Mouse (Mus musculus) kidney, adult 18-20 months (tissue): ENCODE data around the gene Jazf1.
A peak's percentile ranks its signal among the peaks of the same experiment; 100 is the strongest.

Experiments used
- DNase-seq: peaks from one replicate; pipeline ENCODE4 v3.0.0; 2021

The Jazf1 gene

DNA sequence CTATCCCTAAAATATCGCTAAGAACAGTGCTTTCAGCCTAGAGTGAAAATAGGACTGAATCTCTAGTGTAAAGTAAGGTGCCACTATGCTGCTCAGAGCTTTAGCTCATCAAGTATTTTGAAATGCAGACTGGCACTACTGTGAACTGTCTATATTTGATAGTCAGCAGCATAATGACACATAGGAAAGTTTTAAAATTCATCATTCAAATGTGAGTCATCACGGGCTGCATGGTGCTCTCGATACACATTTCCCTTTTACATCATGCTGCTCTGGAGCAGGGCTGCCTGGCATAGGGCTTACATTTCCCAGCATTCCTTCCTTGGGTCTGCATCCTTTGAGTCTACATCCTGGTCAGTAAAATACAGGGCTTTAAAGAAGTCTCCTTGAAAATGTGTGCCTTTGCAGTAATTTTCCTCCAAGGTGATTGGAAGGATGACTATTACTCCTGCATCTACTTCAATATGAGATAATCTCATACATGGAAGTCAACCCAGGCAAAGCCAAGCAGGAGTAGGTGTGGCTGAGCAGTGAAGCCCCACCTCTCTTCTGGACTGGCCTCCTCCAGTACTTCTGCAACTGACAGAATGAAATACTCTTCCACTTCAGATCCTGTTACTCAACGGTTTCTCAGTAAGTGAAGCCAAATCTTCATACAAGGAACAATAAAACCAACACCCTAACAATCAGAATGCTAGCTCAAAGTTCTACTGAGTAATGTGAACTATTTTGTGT lies 165.0 kb downstream of the Jazf1 start:
- DNase-seq: no peak

DNA sequence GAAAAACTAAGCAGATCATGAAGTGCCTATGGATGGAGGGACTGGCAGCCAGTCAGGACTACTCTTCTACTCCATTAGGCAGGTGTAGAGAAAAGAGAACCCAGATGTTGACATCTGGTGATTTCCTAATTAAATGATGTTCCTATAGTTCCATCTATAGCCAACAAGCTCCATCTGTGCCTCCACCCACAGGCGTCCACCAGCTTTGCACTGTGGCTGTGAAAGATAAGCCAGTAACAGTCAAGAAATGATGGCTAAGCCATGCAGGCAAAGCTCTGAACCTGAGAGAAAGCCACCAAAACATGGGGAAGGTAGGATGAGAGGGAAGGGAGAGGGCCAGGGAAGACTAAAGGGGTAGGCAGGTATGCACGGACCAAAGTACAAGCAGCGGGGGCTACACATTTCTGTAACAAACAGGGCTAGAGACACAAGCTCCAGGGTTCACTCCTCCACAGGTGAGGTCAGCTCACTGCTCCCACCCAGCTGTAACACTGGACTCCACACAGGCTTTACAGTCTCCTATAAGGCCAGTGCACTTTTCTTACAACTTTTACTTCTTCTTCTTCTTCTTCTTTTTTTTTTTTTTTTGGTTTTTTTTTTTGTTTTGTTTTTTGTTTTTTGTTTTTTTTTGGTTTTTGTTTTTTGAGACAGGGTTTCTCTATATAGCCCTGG lies 168.7 kb downstream of the Jazf1 start:
- no peak for DNase-seq

DNA sequence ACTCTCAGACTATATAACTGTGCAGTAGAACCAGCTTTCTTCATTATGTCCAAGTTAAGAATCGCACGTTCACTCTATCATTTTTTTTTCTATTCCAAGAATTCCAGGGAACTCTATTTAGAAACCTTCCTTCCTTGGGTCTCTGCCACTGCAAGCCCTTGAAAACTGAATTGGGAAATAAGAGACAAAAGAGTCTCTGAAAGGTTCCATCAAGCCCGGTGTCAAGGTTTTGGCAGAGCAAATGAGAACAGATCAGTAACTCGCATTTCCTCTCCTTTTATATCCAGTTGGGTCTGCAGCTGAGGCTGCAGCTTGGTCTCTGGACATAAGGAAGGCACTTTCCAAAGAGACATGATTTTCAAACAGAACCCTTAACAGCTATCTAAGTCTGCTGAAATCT lies 173.4 kb downstream of the Jazf1 start:
- no peak for DNase-seq

DNA sequence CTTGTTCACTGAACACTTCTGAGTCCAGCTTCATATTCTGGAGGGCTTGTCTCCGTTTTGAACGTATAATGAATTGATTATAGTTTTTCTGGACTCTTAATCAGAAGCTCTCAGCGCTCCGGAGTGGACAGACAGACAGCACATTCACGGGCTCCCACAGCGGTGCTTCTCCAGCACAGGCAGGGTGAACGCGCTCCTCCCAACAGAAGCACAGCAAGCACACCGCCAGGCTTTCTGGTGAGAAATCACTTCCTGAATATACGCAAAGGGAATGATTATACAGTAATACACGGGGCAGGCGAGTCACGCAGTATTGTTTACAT lies 174.0 kb downstream of the Jazf1 start:
- no peak for DNase-seq

DNA sequence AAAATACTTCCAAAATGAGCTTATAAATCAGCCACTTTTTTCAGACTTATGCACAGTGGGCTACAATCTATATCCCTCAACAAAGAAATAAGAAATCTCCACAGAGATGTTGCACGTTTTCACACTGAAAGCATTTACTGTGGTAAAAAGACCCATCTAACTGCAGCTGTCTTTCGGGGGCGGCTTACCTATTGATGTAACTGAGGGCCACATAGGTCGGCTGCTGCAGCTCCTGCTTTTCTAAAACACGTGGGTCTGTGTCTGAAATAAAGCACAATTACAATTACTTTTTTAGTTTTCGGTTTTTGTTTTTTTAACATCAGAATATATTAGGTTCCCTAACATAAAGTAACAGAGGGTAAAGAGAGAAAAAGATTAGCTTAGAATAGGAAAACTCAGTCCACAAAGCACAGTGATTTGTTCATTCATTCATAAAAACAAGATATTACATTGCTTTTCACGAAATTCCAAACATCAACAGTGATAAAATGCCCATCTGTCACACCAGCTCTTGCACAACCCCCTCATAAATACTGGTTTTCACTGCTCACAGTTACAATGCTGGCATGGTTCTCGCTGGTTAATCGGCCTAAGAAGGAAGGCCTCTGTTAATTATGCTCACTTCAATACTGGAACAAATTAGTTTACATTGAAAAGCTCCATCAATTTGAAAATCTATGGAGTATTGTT lies 174.5 kb downstream of the Jazf1 start:
- DNase-seq: no peak

DNA sequence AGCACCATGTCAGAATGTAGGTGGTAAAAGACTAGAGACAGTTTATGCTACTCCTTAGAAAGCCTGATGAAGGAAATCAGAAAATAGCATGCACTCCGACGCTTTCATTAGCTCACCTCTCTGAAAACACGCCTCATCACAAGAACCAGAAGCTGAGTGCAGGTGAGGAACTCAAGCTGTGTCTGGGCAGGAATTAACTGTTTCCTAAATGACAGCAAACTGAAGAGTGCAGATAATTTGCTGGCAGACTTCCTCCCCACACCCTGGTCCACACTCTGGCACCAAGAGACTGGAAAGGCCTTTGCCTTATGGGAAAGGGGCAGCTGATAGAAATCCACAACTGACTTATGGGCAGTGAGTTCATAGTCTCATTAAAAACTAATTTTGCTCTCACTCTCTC lies 175.5 kb downstream of the Jazf1 start:
- DNase-seq: no peak

DNA sequence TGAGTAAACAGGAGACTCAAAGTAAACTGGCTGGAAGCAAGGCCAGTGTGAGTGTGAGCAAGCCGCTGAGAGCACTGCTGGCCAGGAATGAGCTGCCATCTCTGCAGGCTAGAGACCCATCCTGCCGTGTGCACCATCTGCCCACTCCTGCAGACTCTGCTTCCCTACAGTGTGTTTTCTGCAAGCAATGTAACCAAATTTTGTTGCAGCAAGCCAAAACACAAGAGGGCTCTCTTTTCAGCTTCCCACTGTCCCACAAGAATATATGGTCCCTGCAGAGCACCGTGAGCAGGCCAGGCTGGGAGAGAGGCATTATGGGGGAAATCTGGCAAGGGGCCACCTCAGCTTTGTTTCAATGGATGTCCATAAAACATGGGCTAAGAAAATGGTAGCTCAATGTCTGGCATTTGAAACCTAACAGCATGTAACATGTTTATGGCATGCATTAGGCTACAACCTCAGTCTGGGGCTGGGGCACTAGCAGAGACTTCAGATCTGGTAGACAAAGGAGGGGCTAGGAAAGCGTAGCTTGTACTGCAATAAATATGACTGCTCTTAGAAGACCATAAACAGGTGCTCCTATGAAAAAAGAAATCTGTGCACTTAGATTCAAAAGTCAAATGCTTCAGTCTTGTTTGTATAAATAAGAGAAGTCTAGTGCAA lies 180.8 kb downstream of the Jazf1 start:
- DNase-seq: no peak

DNA sequence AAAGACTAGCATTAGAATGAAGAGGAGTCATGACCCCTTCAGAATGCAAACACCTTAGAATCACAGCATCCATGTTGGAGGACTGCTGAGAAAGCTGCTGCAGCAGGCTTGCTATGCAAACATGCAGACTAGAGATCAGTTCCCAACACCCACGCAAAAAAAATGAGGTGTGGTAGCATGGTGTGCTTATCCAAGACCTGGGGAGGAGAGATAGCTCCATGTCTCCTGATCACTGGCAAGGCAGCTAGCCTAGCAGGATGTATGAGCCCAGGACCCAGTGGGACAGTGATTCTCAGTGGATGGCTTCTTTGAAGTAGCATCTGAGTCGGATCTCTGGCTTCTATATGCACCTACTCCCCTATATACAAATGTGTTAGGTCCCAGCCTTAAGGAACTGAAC lies 184.7 kb downstream of the Jazf1 start:
- DNase-seq: no peak

DNA sequence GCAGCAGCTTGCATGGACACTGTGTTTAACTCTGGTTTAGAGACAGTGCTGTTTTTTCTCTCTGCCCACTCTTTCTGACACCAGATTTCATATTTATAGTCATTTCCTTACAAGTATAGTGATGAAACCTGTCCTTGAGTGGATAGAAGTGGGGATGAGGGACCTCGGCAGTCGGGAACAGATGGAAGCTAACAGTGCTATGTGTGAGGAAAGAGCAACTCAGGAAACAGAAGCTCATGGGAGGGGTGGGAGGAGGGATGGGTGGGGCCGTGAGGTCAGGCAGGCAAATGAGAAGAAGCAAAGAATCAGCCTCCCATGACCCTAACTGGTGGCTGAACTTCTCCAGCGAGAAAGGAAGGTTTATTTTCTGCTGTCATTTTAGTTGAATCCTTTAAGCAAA lies 191.3 kb downstream of the Jazf1 start:
- DNase-seq: no peak

DNA sequence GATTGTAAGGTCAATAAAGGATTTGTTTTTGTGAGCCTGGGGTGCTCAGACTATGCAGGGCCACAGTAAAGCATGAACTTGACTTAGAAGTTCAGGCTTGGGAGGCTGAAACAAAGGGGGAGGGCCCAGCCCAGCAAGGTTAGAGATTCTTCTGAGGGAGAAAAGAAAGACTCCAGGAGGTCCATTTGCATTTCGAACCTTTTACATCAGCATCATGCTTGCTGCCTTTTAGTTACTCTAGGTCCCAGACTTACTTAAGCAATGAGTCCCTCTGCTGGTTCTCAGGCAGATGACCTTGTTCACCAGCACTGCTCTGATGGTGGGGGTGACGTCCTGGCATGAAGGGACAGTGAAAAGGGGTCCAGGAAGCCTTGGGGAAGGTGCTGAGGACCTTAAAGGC lies 197.1 kb downstream of the Jazf1 start:
- no peak for DNase-seq

DNA sequence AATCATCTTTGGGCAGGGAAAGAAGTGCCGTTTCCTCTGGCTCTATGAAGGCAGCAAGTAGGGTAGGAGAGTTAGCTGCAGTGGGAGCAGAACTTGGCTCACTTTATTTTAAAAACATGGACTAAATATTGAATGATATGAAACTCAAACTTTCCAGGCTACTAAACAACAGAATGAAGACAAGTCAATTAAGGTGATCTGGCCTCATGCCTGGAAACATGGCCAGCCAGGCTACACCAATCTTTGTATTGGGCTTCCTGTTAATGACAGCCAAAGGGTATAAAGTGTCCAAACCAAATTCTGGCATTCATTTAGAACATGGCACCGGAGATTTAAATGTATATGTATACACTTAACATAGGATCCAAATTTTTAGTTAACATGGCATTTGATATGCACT lies 199.2 kb downstream of the Jazf1 start:
- DNase-seq: no peak

DNA sequence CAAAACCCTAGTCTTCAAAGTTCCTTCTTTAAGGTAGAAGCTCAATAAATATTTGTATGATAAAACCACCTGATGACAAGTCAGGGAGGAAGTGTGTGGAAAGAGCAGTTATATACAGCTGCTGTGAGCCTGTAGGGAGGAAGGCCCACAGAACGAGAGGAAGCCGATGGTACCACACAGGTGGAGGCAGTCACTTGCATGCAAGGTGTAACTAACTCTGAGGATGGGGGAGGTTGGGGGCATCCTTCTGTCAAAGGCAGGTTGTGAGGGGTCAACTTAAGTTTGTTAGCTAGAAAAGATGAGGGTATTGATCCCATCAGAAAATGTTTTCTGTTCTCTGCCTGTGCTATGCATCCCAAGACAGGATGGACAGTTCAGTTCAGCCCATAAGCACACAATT lies 200.1 kb downstream of the Jazf1 start:
- DNase-seq: no peak

DNA sequence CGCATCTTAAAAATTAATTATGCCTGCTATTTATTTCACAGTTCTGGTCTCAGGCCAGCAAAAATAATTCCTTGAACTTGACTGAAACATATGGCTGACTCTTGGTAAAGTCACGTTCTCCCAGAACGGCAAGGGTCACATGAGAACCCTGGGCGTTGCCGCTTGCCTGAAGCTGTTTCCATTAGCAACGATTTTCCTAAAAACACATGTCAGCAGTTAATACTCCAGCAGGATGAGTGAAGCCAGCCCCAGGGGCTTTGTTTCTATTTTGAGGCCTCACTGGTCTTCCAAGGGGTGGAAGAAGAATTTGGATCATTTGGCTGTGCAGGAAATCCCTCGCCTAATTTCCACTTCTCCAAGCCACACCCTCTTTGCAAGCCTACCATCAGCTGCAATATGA lies 206.5 kb downstream of the Jazf1 start:
- DNase-seq: no peak

DNA sequence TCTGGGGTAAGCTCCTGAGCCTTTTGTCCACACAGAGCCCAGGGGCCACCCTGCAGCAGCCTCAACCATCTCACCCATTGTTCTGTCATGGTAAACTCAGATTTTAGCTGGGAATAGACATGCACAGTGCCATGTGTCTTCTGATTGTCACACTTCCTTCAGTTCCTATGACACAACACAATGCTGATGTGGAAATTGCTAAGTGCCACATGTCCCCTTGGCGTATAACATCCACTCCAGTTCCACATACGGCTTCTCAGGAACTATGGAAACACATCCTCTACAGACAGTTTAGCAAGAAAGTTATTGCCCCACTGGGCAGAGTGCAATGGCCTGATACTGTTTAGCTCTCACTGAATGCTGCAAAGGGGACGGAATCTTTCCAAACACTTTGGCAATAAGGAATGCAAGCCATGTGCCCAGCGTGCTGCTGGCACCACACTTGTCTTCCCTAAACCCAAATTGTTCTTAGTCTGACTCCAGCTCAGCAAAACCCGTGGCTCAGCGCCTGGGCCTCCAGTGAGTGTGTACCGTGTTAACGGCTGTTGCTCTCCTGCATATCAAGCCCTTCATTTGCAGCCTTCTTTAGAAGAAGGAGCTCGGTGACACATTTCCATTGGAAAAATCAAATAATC lies 207.1 kb downstream of the Jazf1 start:
- DNase-seq: no peak

DNA sequence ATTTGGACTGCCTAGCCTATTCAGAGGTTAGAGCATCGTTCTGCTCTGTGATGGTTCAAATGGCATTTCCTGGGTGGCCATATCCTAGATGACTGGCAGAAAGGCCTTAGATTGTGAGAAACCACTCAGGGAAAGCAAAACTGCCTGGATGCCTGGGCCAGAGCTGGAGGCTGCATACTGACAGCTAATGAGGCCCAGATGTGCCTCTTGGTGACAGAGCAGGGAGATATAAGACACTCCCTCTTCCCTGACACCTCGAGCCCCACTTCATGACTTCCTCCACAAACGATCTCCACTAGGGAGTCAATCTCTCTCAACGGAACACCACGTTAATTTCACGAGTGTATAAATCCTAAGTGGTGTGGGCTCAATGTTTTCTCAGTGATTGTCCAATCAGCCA lies 207.7 kb downstream of the Jazf1 start:
- DNase-seq: no peak

DNA sequence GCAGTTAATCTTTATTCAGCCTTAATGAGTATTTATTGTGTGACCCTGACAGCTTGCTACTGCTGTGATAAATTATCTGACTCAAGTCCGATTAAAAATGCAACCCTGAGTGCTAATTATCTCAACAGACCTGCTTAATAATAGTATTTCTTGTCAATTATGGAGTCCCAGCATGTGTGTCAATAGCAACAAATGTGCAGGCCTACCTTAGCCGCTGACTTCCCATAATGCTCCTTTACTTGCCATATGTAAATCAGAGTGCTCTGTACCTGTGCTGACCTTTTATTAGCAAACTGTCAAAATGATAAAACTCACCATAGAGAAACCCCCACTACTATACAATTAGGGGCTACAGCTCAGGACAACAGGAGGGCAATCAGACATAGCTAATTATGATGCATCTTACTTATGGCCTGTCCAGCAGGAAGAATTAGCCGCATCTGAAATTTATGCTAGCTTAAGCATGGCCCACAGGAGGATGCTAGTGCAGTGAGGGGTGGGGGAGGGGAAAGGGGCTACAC lies 209.5 kb downstream of the Jazf1 start:
- no peak for DNase-seq

DNA sequence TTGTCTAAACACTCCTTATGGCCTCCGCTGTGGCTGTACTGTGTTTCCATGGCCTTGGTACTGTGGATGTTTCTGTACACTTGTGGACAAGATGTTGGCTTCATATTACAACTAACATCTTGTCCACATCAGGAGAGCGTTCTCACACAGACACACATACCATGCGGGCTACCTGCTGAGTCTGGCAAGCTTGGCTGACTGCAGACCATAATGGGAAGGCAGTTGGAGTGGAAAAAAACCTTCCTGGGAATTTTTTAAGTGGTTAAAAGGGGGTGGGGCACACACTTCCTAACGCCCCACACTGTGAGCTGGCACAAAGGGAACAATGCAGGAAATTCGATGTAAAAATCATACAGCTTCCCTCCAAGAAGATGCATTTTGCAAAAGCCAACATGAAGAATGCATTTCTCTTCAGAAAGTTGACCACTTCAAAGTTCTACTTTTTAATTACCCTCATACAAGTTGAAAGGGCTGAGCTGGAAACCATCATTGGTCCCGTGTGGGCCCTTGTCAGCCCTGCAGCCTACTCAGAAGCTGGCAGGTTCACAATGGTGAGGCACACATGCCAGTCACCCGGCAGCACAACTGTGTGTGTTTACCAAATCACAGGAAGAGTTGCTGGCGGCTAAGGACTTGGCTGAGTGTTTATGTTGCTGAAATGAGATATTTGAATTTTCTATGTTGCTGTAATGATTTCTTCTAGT lies 215.9 kb downstream of the Jazf1 start:
- DNase-seq: no peak

DNA sequence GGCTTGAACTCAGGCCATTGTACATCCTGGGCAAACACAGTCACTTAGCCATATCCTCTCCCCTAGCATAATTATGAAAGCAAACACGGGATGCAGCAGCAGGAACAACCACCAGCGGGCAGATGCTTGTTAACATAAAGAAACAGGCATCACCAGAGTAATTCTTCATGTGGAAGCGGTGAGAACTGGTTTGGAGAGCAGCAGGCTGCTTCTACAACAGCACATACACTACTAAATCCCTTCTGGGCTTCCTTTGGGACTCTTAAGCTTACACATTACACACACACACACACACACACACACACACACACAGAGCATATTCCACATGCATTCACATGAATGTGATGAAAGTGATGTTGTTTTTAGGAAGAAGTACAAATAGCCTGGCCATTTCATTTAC lies 216.5 kb downstream of the Jazf1 start:
- no peak for DNase-seq

DNA sequence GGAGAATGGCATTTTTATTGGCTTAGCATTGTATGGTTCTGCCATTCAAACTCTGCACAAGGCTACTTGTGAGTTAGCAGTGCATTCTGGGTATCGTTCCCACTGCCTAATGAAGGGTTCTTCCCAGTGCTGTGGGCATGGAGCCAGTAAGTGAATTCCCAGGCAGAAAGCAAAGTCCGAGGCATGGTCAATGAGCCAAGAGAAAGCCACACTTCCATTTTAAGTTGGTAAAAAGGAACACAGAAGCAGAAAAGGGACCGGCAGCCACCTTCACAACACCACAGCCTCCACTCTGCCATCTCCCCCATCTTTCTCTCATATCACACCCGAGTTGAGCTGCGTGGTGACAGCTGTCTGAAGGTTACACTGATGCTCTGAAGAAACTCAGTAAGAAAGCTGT lies 217.4 kb downstream of the Jazf1 start:
- peak; percentile 77 for DNase-seq

DNA sequence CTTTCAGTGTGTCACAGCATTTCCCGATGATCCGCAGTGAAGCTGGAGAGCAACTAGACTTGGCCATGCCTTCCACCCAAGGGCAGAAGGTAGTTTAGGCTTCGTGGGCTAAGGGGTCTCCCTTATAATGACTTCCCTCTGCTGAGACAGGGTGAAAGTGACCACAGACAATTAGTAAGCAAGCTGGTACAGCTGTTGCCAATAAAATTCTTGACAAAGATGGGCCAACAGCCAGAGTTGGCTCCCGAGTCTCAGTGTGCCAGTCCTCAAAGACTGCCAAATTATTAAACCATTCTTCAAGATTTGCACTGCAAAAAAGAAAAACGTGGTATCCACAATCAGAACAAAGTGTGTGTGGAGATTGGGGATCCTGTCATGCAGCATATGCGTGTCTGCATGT lies 220.2 kb downstream of the Jazf1 start:
- no peak for DNase-seq

DNA sequence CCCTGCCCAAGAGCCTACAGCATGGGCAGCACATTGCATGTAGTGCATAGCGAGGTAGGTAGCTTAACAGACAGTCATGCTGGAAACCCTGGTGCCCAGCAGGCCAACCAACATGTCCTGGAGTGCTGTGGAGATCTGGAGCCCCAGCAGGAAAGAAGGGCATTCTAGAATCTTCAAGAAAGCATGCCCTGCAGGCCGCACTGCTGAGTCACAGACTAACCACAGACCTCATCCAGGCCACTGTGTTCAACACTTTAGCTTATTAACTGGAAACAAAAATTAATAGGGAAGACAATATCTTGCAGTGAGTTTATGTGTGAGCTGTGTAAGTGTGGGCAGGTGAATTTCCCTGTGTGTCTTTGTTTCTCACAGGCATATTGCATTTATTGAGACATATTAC lies 222.1 kb downstream of the Jazf1 start:
- DNase-seq: no peak

DNA sequence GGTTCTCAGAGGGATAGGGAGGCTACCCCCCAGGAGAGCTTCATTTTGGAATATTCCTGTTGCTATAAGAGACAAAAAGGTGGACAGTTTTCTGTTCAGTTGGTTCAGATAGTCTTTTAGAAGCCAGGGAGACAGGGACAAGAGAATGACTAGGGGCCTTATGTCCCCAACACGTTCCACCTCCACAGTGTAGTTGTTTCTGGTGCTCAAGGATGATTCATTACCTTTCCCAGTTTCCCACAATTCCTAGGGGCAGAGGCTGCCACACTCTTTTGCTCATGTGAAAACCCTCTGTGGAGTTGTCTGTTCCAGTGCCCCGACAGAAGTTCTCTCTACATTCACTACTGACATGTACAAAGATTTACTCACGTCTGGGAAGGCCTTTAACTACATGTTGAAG lies 223.7 kb downstream of the Jazf1 start:
- no peak for DNase-seq

DNA sequence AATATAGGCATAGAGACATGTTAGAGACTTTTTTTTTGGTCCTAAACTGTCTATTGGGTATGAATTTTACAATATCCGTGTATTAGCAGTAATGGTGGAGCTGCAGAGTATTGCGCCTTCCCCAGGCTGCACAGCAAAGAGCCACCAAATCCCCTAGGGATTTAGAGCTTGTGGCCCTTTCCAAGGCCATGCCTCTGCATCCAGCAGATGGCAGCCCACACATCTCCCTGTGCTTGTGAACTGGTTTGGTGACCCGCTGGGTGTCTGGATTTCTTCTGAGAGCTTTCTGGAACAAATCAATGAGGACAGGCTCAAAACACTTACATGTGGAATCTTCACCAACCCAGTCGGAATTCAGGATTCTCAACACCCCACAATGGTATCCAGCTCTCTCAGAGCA lies 225.4 kb downstream of the Jazf1 start:
- peak; percentile 11 for DNase-seq
